Mouse (Mus musculus) kidney, adult 2 months (tissue): ENCODE measurements around the gene Trpc4. TPM values are rescaled to one million over a fixed set of nuclear protein-coding genes. Genes with fewer than 3 reads are reported as not detected.

Experiments
- DNase-seq: peaks from one replicate; pipeline ENCODE4 v3.0.0; 2021
- H3K27ac ChIP-seq: fragments of 200-500 bp; 2 replicates; pipeline ENCODE4 v1.5.1; 2012; ENCODE audit warnings: low read depth, low read length, control low read depth, inconsistent platforms; ENCODE audit not compliant: insufficient read depth
- H3K27me3 ChIP-seq: fragments of 200-500 bp; replicated peaks from 2 replicates; pipeline ENCODE4 v1.6.1; 2012; ENCODE audit warnings: mild to moderate bottlenecking, moderate library complexity, low read length, inconsistent platforms; ENCODE audit not compliant: control insufficient read depth, insufficient read depth
- H3K36me3 ChIP-seq: fragments of 200-500 bp; 2 replicates; pipeline ENCODE4 v1.6.1; 2012; ENCODE audit warnings: mild to moderate bottlenecking, moderate library complexity, low read length, inconsistent platforms; ENCODE audit not compliant: control insufficient read depth, insufficient read depth
- H3K4me1 ChIP-seq: fragments of 200-500 bp; 2 replicates; pipeline ENCODE4 v1.6.1; 2011; ENCODE audit warnings: low read length; ENCODE audit not compliant: control insufficient read depth, insufficient read depth
- H3K4me3 ChIP-seq: fragments of 200-500 bp; 2 replicates; pipeline ENCODE4 v1.5.1; 2011; ENCODE audit warnings: mild to moderate bottlenecking, low read depth, low read length, control low read depth; ENCODE audit not compliant: insufficient read depth
- CTCF ChIP-seq: fragments of 200-500 bp; conservative IDR thresholded peaks from 2 replicates; pipeline ENCODE4 v1.5.1; 2011; ENCODE audit warnings: low read depth, mild to moderate bottlenecking, control low read depth, low read length, moderate library complexity, mixed read lengths; ENCODE audit not compliant: insufficient read depth, insufficient read length
- POLR2A ChIP-seq: fragments of 200-500 bp; IDR thresholded peaks from one replicate; pipeline ENCODE4 v1.6.1; 2011; ENCODE audit warnings: low read depth, low read length, control low read depth
- WGBS: fragments of 180-500 bp; shearing (Covaris S2); methylation state at CpG from one replicate; pipeline ENCODE4 v1.1.7; 2018; 5-methylcytosine and 5-hydroxymethylcytosine counted together
- polyA plus RNA-seq: library from polyadenylated mRNA; depleted of rRNA; stranded (reverse); fragments of >200 nt; gene quantifications from 2 replicates; pipeline ENCODE4 v1.2.3, GENCODE M21; 2012

Trpc4 gene
- polyA plus RNA-seq, 1 experiment: 0.17 TPM

- no peak for DNase-seq
- Histone ChIP-seq H3K27me3 (no peaks in the 10 kb centered on the region), H3K4me1 (no peaks in the 10 kb centered on the region), H3K27ac (no peak overlapping the region), H3K4me3 (no peak overlapping the region), H3K36me3 (no peaks in the 10 kb centered on the region)
- TF ChIP-seq POLR2A (no peak), CTCF (no peak)
- 89% methylated on average over 1 of the region's 1 CpGs for WGBS
Observed at GRCm38 (mm10) chr3:54177296-54177695, 21.5 kb downstream of the Trpc4 start.

- Histone ChIP-seq H3K4me1 (no peaks in the 10 kb centered on the region), H3K27me3 (no peaks in the 10 kb centered on the region), H3K36me3 (no peaks in the 10 kb centered on the region), H3K4me3 (no peak overlapping the region), H3K27ac (no peak overlapping the region)
- TF ChIP-seq CTCF: no peak
- no peak for TF ChIP-seq POLR2A
- 78% methylated on average over 6 of the region's 6 CpGs for WGBS
- DNase-seq: no peak
Observed at GRCm38 (mm10) chr3:54190932-54191668, 35.3 kb downstream of the Trpc4 start.

- Histone ChIP-seq H3K36me3 (no peaks in the 10 kb centered on the region), H3K27ac (no peak overlapping the region), H3K4me1 (no peaks in the 10 kb centered on the region), H3K4me3 (no peak overlapping the region), H3K27me3 (no peaks in the 10 kb centered on the region)
- no peak for DNase-seq
- TF ChIP-seq POLR2A (no peak), CTCF (no peak)
- WGBS: 88% methylated on average over 5 of the region's 5 CpGs
Observed at GRCm38 (mm10) chr3:54201231-54201630, 45.4 kb downstream of the Trpc4 start.

- no peak for DNase-seq
- H3K27me3 ChIP-seq: no peaks in the 10 kb centered on the region
- no peak overlapping the region for H3K27ac ChIP-seq
- H3K36me3 ChIP-seq: no peaks in the 10 kb centered on the region
- 57% methylated on average over 5 of the region's 5 CpGs for WGBS
- no peaks in the 10 kb centered on the region for H3K4me1 ChIP-seq
- no peak overlapping the region for H3K4me3 ChIP-seq
- TF ChIP-seq POLR2A (no peak), CTCF (no peak)
Observed at GRCm38 (mm10) chr3:54204386-54204785, 48.6 kb downstream of the Trpc4 start.

- H3K27me3 ChIP-seq: no peaks in the 10 kb centered on the region
- H3K4me1 ChIP-seq: no peaks in the 10 kb centered on the region
- no peaks in the 10 kb centered on the region for H3K36me3 ChIP-seq
- TF ChIP-seq POLR2A (no peak), CTCF (no peak)
- H3K27ac ChIP-seq: no peak overlapping the region
- no peak overlapping the region for H3K4me3 ChIP-seq
- DNase-seq: no peak
- 59% methylated on average over 3 of the region's 3 CpGs for WGBS
Observed at GRCm38 (mm10) chr3:54210112-54210511, 54.3 kb downstream of the Trpc4 start.

- WGBS: 94% methylated on average over 1 of the region's 1 CpGs
Observed at GRCm38 (mm10) chr3:54211441-54211840, 55.6 kb downstream of the Trpc4 start.

GRCm38 (mm10) chr3:54222549-54222948, 66.7 kb downstream of the Trpc4 start:
- Histone ChIP-seq H3K4me3 (no peak overlapping the region), H3K27ac (no peak overlapping the region), H3K36me3 (no peaks in the 10 kb centered on the region), H3K27me3 (no peaks in the 10 kb centered on the region), H3K4me1 (no peaks in the 10 kb centered on the region)
- TF ChIP-seq POLR2A (no peak), CTCF (no peak)
- no peak for DNase-seq
- 76% methylated on average over 8 of the region's 8 CpGs for WGBS

More at GRCm38 (mm10) chr3:54211441-54211840, 55.6 kb downstream of the Trpc4 start:
- Histone ChIP-seq H3K27ac (no peak overlapping the region), H3K4me1 (no peaks in the 10 kb centered on the region), H3K4me3 (no peak overlapping the region), H3K27me3 (no peaks in the 10 kb centered on the region), H3K36me3 (no peaks in the 10 kb centered on the region)
- DNase-seq: no peak
- no peak for TF ChIP-seq POLR2A
- no peak for TF ChIP-seq CTCF

- no peak for TF ChIP-seq CTCF
- no peak for TF ChIP-seq POLR2A
- 57% methylated on average over 4 of the region's 4 CpGs for WGBS
- H3K27ac ChIP-seq: no peak overlapping the region
- no peaks in the 10 kb centered on the region for H3K27me3 ChIP-seq
- no peaks in the 10 kb centered on the region for H3K4me1 ChIP-seq
- no peak for DNase-seq
- no peak overlapping the region for H3K4me3 ChIP-seq
- no peaks in the 10 kb centered on the region for H3K36me3 ChIP-seq
Observed at GRCm38 (mm10) chr3:54228463-54228862, 72.6 kb downstream of the Trpc4 start.
